Mouse (Mus musculus) mesoderm, embryonic 11.5 days (tissue): ENCODE results near the gene Prdm11.

Experiments used
- DNase-seq: peaks from one replicate; pipeline ENCODE4 v3.0.0-alpha.2; 2012; ENCODE audit warnings: low read depth, low spot score

Prdm11 gene

GRCm38 (mm10) chr2:92931061-92931460 lies 114.9 kb downstream of the Prdm11 start:
- DNase-seq, result no peak

GRCm38 (mm10) chr2:92929696-92930095 lies 116.3 kb downstream of the Prdm11 start:
- DNase-seq, result no peak

- DNase-seq, result no peak
These were observed 121.2 kb downstream of the Prdm11 start for GRCm38 (mm10) chr2:92924677-92925259.

GRCm38 (mm10) chr2:92920709-92921108 lies 125.3 kb downstream of the Prdm11 start:
- DNase-seq, result no peak

GRCm38 (mm10) chr2:92917405-92918142 lies 128.4 kb downstream of the Prdm11 start:
- DNase-seq, result no peak

GRCm38 (mm10) chr2:92915659-92916631 lies 130.0 kb downstream of the Prdm11 start:
- DNase-seq, result peak; percentile 35
